Mouse (Mus musculus) thymus, postnatal 25 days (tissue): ENCODE measurements around the gene Mctp2.
A peak's percentile ranks its signal among the peaks of the same experiment; 100 is the strongest.
"Not testable (repeated sequence)": the region's sequence is repeated elsewhere in the genome, so short reads cannot be mapped to it uniquely, and the experiment has no call there.

ENCODE experiments used
- DNase-seq: peaks from one replicate; pipeline ENCODE4 v3.0.0; 2022

Mctp2 gene

DNA sequence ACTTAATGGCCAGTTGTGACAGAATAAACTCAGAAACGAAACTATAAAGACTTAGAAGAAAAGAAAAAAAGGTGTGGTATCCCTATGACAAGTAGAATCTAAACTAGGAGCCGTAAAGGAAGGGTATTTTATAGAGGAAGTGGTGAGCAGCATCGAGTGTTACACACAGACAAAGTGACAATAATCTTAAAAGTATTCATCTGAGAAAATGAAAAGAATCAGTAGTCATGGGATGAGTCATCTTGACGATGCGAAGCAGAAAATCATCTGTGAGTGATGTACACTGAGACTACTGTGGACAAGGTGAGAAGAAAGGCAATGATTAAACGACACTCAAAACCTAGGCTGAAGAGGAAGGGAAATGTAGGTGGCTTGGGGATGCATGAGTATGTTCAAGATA lies 36.4 kb downstream of the Mctp2 start:
- DNase-seq: no peak

DNA sequence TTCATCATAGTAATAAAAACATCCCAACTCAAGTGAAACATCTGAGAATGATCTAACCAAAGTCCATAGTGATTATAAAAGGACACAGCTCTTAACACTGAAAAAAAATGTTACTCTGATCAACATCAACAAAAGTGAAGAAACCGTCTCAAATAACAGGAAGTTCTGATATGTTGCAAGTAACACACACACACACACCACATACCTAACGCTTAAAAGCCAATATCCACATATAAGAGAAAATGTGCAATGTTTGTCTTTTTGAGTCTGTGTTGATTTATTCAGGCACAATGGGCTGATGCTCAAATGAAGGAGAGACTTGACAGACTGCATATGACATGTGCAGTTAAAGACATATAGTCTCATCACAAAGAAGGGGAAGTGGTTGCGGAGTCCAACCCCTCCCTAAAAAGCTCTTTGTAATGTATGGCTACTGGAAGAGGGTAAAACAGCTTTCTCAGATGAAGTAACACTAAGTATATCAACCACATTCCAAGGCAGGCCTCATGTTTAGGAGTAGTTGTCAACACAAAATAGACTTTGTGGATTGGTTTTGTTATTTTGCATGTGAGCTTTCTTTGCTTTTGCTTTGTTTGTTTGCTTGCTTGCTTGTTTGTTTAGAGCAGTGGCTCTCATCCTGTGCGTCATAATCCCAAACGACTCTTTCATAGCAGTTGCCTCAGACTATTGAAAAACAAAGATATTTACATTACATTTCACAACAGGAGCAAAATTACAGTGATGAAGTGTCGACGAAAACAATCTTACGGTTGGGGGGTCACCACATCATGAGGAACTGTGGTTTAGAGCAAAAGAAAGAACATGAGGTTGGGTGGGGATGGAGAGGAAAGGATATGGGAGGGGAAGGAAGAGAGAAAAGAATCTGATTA lies 45.4 kb downstream of the Mctp2 start:
- no peak for DNase-seq

DNA sequence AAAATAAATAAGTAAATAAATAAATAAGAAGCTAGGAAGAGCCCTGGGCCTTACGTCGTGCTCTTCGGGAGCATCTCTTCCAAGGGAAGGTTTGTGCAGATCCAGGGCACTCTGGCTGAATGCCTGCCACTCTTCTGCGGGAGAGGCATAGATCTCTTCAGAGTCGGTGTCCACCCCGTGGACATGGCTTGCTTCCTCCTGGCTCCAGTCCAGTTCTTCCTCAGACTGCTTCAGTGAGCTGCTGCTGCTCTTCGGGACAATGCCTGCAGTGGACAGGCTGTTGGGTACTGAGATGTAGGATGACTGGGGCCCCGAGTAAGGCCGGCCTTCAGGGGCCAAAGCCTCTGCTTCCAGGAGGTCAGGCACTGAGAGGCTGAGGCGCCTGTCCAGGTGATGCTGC lies 47.4 kb downstream of the Mctp2 start:
- DNase-seq: no peak

DNA sequence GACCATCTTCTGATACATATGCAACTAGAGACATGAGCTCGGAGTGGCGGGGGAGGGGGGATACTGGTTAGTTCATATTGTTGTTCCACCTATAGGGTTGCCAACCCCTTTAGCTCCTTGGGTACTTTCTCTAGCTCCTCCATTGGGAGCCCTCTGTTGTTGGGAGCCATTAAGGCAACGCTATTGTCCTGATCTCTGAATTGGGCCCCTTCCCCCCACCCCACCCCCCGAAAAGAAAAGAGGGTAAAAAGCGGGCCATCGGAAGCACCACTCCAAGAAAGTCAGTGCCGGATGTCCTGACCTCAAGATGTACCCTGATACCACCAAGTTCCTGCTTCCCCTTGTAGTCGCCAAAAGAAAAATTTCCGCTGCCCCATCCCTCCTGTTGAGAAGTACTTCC lies 56.1 kb downstream of the Mctp2 start:
- not testable (repeated sequence) for DNase-seq

DNA sequence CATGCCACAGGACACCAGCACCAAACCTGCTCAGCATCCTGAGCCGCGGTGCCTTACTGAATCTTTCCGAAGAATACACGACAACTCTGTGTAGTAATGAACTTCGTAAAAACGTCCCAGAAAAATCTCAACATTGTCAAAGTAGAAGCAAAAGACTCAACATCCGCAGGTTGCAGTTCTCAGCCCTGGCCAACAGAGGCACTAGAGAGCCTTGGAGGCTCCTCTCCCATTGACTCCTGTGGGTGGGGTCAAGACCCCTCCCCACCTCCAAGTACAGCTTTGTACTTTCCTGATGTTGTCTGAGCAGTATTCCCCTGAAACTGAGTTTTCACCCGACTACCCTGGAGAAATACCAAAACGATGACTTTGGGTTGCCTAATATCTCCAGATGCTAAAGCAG lies 65.1 kb downstream of the Mctp2 start:
- peak; percentile 12 for DNase-seq

DNA sequence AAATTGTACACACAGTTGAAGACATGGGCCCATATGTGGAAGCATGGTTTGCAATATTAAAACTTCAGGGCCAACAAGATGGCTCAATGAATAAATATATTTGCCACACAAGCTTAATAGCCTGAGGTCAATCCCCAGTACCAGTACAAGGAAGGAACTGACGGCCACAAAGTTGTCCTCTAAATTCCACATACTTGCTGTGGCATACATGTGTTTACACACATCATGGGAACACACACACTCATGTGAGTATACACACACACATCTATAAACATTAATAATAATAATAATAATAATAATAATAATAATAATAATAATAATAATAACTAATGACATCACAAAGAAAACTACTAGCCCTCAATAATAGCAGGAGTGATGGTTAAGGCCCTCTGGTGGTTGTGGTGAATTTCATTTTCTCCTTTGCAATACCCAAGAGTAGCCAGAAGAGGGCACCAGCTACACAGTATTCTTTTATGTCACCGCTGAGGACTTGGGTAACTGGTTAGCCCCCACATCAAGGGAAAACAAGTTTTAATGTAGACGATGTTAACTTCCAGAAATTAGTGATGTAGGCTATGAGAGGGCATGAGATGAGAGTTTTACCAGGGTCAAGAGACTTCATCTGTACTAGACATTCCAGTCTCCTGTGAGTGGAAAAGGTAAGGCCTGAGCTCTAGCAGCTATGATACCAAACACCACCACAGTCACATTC lies 66.5 kb downstream of the Mctp2 start:
- DNase-seq: peak; percentile 45

DNA sequence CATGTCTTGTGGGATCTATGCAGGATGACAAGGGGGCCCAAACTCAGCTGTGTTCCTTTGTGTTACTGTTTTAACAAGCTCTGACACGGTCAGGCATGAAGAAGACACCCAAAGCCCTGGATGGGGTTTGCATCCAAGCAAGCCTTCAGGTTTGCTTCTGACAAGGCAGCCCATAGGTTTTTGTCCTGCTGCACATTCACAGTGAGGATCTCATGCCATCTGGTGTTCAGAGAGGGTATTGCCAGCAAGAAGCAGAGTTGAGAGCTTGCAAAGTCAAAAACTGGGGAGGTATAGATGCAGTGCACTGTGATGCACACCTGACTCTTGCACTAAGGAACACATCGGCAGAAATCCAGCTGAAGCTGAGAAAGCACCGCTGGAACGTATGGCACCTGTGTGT lies 67.8 kb downstream of the Mctp2 start:
- DNase-seq: peak; percentile 67

DNA sequence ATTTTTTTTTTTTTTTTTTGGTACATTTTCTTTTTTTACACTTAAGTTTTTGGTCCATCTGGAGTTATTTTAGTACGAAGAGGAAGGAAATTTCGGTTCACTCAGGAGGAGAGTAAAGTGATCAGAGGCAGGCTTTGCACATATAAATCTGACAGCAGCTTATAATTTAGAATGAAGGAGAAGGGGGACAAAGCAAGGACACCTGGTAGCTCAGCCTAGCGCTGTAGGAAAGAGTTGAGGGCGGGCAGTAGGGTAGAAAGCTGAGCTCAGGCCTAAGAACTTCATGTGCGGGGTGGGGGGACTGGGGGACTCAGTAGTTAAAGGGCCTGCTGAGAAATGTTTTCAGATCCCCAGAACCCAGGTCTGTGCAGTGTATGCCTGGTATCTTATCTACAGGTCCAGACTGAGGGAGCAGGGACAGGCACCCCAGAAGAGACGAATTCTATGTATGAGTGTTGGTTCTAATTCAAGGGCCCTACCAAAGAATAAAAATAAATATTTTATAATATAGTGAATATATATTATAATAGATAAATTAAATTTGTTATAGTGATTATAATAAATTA lies 71.9 kb downstream of the Mctp2 start:
- no peak for DNase-seq

DNA sequence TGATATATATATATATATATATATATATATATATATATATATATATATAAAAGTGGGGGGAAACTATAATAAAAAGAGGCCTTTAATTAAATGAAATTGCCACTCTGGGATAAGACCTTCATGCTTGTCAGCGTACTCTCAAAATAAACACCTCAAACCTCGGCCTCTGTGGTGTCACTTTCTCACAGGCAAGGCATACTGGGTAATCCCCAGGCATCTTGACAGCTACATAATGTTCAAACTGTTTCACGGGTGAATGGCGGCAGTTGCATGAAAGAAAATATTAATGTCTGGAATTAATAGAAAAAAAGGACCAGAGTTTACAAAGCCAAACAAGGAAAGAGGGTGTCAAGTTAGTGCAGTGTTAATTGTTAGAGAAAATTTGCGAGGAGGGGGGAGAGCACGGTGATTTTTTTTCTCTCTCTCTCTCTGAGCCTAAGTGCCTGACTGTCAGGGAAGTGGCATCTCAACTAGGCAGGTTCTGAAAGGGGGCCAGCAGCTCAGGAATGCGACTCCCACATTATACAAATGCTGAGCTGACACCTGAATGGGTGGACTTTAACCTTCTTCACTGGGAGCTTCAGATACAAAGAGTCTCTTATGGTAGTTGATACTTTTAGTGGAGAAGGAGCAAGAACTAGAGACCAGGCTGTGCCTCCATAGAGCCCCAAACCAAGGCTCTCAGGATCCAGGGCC lies 75.1 kb downstream of the Mctp2 start:
- DNase-seq: no peak

DNA sequence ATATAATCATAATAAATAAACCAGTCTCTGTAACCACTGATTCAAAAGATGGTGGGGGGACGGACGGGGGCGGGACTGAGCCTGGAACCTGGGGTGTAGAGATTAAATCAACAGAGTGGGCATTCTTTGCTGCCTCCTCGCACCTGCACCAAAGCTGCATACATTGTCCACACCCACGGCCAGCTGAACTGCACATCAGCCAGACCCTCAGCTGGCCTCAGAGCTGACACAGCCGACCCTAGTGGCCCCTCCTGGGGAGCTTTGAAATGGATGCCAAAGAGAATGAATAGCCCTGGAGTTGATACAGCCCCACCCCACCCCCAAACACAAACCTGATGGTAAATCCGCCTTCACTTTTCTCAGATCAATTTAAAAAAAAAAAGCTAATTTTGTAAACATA lies 76.5 kb downstream of the Mctp2 start:
- no peak for DNase-seq

DNA sequence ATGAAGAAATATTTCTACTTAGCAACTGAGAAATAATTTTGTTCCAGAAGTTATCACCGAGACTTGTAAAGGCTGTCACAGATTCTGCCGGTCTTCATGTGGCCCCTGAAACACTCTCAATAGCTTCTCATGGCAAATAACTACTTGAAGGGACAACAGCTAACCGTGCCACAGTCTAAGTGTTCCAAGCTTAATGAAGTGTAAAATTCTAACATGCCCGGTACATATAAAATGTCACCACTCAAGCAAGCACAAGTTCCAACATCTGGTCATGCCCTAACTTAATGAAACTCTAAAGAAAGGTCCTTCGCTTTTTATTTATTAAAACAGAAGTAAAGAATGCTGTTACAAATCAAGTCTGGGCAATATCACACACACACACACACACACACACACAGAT lies 82.8 kb downstream of the Mctp2 start:
- no peak for DNase-seq

DNA sequence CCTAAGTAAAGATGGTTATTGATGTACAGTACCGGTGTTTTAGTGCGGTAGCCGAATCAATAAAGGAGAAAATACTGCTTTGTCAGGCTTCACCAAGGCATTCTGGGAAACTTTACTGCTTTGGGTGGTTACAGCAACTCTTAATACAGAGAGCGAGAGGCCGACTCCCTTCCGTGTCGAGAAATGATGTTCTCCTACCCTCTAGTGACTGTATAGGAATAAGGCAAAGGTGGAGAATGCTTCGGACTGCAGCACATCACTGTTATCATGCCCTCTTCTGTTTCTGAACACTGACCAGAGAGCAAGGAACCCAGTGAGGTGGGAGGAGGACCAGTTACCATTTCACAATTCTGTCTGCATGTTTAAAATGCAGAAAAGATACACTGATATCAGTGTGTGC lies 83.9 kb downstream of the Mctp2 start:
- DNase-seq: no peak

DNA sequence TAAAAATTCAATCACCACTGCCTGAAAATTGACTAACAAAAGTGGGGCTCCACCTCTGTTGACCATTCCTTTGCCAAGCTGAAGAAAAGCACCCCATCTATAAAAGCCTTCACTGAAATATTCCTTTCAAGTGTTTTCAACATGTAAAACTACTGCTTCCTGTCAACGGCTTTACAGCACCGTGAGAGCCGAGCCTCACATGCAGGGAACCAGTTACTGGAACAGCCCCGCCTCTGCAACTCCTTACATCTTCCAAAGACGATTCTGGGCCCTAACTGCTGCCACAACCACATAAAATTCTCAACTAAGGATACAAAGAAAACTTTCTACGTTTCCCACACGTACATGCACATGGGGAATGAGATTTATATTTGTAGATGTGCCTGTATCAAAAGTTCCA lies 88.4 kb downstream of the Mctp2 start:
- DNase-seq: no peak

DNA sequence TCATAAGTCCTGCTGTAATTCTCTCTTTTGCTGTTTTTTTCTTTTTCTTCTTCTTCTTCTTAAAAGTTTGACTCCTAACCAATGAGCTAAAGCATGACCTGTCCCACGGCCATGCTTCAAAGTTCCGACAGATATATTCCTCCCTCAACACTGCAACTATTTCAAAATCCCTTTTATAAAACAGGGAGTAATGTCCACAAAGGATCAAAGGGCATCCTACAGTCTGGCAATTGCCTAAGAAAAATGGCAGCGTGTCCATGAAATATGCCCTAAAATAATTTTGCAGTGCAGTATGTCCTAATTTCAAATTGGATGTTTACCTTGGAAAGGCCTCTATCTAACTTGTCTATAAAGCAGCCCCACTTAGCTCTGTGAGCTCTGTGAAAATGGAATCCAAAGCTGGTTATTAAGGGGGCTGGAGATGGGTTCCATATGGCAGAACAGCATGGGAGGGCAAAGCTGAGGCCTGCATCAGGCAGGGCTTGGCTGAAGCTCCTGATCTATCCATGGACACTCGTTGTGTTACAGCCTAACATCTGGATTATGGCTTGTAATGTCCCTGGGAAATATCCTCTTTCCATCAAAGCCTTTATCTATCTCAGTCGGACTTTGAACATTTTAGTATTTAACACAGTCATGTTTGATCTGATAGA lies 90.7 kb downstream of the Mctp2 start:
- DNase-seq: no peak

DNA sequence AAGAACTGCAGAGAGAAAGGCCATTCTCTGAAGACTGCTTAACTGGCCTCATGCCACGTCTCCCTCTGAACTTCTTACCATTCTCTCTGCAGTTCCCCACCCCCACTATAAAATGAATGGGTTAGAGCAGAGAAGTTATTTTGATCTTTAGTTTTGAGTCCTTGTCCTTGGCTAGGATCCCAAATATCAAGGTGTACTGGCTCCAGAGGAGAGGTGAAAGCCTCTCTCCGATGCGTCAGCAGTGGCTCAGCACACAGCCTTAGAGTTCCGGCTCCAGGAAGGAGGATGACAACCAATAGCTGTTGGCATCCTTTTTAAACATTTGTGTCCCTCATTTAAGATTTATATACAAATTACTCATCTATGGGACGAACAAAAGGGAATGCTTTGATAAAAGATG lies 96.2 kb downstream of the Mctp2 start:
- no peak for DNase-seq

DNA sequence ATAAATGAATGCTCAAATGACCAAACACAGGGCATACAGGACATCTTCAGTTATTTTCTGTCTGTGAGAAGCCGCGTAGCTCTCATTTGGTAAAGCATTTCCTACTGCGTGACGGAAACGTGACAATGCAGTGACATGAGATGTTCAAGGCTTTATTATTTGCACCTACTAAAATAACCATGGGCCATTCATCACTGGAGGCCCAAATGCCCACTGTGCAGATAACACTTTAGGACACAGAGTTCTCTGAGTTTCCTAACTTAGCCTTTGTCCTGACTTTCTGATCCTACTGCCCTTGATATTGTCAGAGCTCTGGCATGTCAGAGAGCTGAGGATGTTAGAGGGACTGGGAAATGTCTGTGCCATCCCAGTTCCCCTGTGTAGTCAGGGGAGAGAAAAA lies 97.1 kb downstream of the Mctp2 start:
- DNase-seq: no peak

DNA sequence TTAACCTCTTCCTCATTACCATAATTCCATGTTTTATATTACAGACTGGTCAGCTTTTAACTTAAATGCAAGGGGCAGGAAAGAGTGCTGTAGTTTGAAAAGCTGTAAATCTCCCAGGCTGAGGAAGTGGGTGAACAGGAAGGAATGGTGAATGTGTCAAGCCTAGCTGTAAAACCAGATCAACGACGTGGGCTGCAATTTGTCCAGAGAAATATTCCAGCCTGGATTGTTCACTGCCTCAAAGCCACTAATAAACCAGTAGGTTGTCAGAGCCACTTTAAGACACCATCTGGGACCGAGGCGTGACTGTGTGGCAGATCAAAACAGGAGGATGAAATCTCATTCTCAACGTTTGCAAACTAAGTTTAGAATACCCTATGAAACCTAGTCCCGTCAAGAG lies 99.6 kb downstream of the Mctp2 start:
- DNase-seq: no peak

DNA sequence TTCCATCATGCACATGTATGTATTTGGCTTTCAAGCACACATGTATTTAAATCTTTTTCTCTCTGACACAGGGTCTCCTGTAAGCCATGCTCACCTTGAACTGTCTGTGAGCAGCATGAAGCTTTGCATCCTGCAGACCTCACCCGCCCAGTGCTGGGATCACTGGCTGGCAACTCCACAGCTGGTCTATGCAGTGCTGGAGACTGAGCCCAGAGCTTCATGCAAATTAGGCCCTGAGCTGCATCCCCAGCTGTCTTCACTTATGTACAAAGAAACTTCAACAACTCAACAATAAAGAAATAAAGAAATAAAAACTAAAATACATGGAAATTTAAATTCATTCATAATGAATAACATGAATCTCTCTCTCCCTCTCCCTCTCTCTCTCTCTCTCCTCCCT lies 110.7 kb downstream of the Mctp2 start:
- no peak for DNase-seq

DNA sequence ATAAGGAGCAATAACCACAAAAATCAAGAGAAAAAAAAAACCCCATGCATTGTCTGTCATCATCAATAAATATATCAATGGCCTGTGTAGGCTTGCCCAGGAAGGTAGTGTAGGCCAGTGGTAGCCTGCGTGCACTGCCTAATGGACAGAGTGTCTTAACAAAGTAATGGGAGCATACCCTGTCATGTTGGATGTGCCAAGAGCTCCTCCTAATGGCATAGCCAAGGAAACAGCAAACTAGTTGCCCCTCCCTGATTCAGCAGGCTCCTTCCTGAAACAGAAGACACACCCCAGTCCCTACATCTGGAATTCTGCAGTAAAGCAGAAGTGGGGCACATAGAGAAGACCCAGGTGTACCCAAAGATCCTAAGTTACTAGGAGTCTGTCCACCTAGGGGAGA lies 113.1 kb downstream of the Mctp2 start:
- no peak for DNase-seq

DNA sequence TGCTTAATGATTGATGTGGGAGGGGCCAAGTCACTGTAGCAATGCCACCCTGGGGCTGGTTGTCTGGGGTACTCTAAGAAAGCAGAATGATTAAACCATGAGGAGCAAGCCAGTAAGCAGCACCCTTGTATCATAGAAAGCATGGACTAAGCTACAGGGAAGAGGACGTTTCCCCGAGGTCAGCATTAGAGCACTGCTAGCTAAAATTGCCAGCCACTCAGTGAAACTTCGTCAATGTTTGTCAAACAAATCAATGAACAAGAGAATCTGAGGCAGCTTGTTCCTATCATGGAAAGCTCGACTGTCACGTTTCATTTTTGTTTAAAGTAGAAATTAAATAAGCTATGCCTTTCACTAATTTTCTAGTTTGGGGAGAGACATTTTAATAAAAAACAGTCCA lies 124.8 kb downstream of the Mctp2 start:
- no peak for DNase-seq

DNA sequence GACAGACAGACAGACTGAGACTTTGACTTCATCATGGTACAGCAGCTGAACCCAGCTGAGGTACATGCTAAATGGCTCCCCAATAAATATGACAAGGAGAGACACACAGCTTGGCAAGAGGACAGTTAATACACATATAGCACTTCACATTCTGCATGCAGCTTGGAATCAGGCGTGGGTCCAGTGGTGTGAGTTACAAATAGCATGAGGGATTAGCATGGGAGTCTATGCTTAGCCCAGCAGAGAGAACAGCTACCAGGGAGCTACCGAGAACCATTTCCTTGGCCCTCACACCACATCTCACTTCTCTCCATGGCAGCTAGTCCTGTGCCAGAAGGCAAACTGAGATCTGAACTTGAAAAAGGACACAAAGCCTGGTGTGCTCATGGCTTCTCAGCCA lies 137.1 kb downstream of the Mctp2 start:
- DNase-seq: no peak

DNA sequence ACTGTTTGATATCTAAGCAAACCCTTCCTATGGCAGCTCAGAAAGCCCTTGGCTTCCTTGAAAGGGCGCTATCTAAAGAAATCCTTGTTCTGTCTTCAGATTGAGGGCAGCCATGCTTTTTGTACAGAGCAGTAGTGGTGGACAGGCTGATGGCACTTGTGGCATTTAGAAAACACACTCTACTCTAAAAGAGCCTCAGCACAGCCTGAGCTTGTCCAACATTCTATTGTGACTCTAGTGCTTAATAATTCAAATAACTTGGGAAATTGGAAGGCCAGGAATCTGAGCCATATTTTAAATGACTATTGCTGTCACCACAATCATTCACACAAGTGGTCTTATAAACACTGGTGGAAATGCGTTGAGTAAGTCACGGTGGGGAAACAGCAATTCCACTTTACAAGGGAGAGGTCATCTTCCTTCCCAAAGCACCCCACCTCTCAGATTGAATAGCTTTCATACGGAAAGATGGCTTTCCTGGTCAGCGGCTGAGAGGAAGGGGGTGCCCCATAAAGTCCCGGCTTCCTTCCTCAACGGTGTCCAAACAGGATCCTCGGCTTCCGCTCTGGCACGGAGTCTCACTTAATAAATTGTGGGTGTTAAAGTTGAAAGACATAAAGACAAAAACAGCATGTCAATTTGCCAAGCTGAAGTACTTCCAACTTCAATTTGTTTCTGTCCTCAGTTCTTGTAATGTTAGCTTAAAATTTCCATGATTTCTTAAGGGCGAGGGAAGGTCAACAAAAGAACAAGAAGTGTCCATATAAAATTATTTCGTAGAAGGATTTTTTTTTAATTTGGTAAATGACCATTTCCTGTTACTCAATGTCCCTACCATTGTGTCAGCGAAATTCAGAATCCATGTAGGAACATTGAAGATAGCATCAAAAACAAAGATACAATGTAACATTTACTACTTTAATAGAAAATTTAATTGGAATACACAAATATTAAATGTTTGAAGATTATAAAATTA lies 140.4 kb downstream of the Mctp2 start:
- DNase-seq: no peak
